Mouse (Mus musculus) ovary, postnatal 10 days (tissue): ENCODE measurements around the gene Tmem50a.

ENCODE experiments used
- DNase-seq: peaks from one replicate; pipeline ENCODE4 v3.0.0; 2022; ENCODE audit warnings: low spot score

Tmem50a gene

DNA sequence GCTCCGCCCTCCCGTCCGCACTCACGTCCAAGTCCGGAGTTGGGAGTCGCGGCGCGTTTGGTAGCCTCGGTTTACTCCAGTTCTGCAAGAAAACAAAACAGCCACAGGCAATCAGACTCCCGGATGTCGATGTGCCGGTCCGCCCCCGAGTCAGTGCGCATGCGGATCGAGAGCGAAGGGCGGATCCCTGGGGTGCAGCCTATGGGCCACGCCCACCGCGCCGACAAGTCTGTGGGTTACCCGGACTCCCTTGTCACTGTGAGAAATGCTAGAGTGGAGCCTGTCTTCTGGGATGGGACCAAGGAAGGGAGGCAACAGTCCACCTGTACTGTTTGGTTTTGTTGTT, at the start of gene Tmem50a:
Tmem50a (minus strand) TSS at position 161 of the 346 bp plus-strand sequence.
- DNase-seq, result peak; percentile 86

DNA sequence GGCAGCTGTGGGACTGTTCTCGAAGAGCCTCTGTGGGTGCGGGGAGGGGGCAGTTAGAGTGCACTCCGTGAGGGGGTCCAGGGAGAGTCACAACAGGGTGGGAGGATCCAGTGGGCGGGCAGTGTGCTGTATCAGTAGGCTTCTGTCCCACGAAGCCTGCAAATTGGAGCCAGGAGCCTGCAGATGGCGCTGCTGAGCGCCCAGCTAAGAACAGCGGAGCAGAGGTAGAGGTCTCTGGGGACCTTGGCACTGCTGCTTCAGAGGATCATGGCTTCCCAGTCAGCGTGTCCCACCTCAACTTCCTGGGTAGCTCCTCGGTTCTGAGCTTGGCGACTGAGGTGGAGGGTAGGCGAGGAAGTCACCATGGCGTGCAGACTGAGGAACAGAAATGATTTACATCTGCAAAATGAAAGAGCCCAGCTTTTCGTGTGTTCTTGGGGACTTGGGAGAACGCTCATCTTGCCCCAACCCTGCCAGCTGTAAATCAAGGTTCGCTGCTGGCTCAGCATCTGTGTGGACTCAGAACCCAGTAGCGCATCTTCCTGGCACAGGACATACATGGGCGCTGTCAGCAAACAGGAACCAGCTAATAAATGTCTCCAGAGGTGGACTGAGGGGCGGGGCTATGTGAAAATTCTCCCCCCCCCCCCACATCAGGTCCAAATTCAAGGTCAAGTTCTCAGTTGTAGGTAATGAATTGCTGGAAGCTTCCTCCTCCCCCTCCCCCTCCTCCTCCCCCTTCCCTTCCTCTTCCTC, 48.4 kb upstream of the Tmem50a start:
- no peak for DNase-seq

DNA sequence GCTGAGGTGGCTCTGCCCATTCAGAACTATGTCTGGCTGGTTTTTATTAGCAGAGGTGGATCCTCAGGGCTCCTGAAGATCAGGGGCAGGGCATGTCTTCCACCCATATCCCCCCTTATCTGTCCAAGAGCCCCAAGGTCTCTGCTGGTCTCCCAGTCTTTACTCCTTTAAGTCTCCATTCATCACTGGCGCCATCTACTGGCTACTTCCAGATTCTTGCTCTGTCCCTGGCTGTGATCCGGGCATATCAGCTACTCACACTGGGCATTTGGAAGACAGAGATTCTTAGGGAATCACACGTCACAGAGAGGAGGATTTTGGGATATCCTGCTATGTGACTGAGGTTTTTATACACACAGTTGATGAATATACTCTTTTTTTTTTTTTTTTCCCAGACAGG, 41.5 kb upstream of the Tmem50a start:
- DNase-seq, result peak; percentile 44

DNA sequence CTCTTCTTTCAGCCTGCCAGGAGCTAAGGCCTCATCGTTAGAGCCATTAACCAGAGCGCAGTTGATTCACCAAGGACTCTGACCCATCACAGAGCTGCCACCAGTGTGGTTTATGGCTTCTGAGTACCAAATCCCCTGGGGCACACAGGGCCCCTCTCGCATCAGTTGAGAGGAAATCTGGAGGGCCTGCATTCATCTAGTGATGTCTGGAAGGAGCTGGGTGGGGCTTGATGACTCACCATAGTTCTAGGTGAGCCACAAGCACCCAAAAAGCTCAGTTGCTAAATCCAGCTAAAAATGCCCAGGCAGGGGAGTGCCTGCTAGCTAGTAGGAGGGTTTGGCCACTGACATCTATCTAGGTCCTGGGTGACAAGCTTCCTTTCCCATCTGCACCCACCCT, 41.0 kb upstream of the Tmem50a start:
- no peak for DNase-seq

DNA sequence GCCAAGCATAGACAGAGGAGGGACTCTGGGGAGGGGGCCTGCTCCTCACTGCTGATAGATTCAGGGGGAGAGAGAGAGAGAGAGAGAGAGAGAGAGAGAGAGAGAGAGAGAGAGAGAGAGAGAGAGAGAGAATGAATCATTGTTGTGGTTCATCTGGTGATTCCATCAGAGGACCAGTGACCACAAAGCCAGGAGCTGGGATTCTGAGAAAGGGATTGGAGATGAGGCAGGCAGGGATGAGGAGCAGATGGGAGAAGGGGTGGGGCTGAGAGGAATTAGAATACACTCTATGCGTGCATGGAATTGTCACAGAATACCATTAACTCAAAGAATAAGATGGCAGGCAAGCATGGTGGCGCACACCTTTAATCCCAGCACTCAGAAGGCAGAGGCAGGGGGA, 40.4 kb upstream of the Tmem50a start:
- DNase-seq, result no peak

DNA sequence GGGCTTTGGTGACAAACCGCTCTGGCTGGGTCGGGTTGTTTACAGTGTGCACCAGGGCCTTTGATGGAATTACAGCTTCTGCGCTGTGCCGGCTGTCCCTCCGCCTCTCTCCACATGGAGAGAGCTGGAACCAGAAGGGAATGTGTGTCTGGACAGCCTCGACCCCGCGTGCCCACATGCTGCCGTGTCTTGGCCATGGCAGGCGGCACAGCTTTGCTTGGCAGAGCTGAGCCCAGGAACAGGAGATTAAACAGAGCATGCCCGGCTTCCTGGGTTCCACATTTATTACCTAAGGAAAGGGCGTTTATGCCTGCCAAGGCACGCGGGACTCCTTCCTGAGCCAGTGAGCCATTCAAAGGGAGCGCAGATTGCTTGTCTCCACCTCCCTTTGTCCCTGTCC, 39.6 kb upstream of the Tmem50a start:
- no peak for DNase-seq

DNA sequence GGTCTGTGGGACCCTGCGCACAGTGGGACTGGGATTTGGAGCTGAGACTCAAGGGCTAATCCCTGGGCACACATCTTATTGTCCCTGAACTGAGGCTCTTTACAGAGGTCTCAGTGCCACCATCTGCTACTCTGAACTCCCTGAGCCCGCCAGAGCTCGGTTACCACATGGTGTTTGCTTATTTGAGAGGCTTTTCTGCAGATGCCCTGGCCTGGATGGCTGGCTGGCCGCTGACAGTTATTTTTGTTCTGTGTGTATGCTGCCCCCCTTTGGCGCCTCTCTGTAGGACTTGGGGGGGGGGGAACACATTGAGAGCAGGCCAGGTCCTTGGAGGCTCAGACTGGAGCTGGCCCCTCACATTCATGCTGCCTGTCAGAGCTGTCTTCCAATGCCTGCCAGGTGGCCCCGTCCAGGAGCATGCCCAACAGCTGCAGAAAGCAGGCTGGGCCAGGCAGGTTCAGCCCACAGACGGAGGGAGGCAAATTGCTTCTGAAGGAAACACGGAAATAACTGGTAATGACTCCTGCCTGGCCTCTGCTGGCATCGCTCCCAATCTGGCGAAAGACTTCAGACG, 35.8 kb upstream of the Tmem50a start:
- no peak for DNase-seq

DNA sequence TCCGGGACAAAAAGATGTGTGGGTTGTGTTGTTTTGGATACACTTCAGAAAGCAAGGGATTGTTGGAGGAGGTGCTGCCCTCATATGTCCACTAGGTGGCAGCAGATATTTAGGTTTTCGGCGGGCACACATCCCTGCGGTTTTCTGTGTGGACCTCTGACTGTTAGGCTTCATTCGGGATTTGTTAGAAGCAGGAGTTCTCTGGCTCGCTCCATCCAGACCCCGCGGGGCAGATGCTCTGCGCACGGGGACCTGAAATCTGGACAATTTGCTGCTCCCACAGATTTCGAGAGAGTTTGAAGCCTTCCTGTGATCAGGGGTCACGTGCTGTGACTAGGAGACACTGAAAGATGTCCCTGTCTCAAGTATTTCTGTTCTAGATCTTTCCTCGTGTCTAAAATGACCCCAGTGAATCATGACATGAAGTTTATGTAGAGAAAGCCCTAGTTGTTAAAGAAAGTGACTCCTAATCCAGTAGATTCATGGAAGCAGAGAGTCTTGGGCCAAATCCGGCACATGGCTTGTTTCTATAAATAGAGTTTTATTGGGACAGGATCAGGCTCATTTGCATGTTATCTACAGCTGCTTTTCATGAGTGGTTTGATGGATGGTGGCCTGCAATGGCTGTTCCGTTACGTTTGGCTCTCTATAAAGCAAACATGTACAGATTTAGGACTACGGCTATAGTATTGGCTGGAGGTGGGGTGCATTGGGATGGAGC, 31.4 kb upstream of the Tmem50a start:
- peak; percentile 46 for DNase-seq

DNA sequence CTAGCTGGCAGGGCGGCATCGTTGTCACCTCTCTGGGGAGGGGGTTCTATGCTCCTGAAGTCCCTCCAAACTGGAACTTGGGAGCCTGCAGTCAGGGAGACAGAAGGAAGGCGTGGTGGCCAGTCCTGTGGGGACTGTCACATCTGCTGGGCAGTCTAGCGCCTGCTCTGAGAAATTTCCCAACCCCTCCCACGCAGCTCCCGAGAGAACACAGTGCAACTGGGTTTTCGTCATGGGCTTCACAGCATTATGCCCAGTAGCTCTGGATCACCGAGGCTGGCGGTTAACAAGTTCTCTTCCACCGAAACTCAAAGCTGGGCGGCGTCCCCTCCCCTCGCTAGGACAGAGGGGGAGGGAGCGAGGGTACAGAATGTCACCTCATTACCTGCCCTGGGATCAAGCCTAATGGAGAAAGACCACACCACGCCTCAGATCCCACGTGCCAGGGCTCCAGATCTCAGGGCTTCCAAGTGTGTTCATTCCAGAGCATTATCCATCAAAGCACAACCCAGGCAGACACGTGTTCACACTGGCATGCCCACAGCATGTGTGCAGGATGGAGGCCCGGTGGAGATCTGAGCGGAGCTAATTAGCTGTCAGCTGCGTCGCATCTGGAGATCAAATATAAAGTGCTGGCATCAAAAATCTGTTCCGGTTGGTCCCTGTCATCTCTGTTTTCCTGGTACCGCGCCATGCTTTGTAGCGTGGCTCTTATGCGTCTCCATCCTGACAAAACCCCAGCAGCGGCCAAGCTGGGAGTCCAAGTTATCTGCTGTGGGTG, 29.1 kb upstream of the Tmem50a start:
- DNase-seq, result no peak

DNA sequence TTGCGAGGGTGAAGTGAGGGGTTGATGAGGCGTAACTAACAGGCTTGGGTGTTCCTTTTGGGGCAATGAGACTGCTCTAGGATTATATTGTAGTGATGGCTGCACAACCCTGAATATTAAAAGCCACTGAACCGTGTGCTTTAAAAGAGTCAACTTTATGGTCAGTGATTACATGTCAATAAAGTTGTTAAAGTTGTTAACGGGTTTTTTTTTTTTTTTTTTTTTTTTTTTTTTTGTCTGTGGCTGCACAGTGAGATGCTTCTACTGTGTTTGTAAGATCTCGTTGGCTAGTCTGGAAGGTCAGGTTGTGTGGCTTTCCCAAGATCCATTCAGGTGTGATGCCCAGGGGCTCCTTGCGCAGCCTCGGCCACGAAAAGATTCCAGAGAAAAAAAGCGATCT, 25.1 kb upstream of the Tmem50a start:
- DNase-seq, result no peak

DNA sequence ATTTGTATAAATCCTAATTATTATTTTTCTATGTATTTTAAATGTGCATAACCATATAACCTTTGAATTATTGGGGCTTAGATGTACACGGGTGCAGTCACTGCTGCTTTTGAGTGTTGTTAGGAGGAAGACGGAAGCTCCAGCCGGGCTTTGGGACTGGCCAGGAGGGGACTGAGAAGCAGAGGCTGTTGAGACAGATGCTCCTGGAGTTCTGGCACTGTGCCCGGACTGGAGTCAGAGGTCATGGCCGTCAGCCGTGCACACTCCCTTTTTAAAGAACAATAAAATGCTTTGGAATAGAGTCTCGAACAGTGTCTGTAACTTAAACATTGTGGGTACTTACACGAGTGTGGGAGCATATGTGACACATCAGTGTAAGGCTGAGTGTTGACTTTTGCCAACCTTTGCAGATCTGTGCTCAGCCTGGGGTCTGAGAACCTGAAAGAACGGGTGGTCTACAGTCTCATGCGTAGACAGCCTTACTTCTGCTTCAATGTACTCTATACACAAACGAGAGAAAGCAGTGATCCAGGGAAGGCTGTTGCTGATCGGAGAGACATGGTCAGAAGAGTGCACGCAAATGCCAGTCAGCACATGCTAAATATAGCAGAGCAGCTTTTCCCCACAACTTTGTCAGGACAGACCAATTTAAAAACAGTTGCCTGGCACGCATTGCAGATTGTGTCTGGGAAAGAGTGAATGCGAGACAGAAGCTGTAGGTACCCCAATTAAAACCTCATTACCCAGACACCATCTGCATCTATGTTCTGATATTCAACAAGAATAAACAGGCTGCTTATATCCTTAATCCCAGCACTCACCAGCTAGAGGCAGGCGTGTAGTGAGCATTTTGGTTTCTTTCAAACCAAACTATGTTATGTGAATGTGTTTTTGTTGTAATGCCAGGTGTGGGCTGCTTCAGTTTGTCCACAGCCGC, 22.7 kb upstream of the Tmem50a start:
- DNase-seq, result no peak

DNA sequence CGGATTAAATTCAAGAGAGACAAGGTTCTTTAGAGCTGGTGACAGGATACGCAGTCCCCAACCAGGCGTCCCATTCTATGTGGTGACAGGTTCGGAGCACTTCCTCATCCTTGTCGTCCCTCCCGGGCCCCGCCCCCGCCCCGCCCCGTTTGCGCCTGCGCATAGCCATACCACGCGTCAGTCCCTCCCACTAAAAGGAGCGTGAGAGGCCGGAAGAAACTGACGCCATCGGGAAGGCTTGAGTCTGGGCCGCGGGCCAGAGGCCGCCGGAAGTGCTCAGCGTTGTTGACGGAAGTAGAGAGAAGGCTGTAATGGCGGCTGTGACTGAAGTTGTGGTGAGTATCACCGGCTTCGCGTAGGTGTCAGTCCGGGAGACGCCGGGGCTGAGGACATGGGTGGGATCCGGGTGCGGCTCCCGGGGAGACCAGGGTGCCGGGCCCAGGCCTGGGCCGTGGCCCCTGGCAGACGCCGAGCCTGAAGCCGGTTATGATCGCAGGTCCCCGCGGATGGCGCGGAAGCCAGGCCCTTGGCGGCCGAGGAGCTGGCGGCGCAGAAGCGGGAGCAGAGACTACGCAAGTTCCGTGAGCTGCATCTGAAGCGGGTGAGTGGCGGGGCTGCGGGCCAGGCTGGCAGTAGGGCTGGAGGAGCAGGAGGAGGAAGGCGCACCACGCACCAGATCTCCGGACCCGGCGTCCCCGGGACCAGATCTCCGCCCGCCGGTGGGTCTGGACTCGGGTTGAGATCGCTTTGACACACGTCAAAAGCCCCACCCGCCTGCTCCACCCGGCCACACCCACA, 16.1 kb upstream of the Tmem50a start, which contains the start of gene Syf2:
Syf2 (plus strand) TSS at position 215 of the 798 bp plus-strand sequence.
- DNase-seq, result peak; percentile 86

DNA sequence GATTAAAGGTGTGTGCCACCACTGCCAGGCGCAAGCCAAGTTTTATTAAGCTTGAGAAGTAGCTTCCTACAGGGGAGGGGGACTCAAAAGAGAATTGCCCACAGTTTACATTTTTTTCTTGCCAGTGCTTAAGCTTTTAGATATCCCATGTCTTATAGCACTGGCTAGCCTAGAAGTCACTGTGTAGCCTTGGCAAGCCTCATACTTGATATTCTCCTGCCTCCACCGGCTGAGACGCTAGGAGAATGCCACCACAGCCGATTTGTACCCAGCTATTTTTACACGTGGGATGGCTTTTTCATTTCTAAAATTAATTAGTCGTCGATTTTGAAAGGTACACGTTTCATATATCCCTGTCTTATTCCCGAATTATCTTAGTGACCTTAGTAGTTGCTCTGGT, 15.4 kb upstream of the Tmem50a start:
- DNase-seq, result no peak

DNA sequence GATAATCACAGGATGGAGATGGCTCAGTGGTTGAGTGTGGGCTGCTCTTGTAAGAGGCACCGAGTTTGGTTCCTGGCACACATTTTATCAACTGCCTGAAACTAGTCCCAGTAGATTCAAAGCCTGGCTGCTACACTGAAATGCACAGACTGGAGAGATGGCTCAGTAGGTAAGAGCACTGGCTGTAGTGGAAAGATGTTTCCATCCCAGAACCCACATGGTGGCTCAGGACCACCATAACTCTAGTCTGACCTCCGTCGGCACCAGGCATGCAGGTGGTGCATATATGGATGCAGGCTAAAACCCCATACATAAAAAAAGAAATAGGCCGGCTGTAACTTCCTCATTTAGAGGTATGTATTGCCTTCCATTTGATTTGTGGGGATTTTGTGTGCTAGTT, 14.7 kb upstream of the Tmem50a start:
- DNase-seq, result no peak

DNA sequence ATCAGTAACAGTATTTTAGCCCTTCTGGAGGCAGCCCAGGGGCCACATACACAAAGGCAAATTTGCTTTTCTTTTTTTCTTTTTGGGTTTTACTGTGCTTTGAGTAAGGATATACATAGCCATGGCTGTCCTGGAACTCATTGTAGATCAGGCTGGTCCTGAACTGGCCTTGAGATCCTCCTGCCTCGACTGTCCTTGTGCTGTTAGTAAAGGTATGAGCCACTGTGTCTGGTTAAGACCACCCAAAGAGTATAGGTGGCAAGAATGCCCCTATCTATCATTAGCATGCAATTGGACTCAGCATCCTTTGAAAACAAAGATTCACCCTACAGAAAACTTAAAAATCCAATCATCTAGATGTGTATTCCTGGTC, 13.6 kb upstream of the Tmem50a start:
- no peak for DNase-seq

DNA sequence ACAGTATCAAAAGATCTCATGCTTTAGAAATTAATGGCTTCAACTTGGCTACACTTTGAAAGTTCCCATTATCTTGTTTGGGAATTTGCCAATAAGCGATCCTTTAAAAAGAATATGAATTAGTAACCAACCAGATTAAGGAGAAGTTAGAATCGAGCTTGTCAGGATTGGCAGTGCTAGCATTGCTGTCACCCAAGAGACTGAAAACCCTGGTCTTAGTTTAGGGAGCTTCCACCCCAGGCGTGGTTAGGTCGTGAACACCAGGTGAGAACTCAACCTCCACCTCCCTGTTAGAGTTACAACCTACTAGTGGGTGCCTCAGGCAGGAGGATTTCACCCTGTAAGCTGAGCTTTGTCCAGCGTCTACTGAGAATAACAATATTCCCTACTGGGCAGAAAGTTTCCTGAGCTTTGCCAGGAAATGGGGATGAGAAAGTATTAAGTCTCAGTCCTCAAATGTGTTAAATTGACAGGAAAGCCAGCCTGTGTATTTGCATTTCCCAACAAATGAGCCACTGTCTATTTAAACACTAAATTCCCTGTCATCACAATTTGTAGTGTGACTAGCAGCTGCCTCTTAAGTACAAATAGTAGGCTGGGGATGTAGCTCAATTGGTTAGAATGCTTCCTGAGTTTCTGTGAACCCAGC, 13.1 kb upstream of the Tmem50a start:
- no peak for DNase-seq

DNA sequence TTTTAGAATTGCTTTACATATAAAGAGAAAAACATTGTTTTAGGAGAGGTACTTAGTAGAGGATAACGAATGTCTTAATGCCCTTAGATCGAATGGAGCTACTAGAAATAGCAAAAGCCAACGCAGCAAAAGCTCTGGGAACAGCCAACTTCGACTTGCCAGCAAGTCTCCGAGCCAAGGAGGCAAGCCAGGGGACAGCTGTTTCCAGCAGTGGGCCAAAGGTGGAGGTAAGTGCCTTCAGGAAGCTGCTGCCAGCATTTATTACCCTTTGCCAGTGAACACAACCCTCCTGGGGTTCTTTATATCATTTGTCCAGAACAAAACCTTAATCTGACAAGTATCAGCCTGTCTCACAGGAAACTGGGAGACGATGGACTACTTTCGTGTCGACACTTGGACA, 10.4 kb upstream of the Tmem50a start:
- no peak for DNase-seq

DNA sequence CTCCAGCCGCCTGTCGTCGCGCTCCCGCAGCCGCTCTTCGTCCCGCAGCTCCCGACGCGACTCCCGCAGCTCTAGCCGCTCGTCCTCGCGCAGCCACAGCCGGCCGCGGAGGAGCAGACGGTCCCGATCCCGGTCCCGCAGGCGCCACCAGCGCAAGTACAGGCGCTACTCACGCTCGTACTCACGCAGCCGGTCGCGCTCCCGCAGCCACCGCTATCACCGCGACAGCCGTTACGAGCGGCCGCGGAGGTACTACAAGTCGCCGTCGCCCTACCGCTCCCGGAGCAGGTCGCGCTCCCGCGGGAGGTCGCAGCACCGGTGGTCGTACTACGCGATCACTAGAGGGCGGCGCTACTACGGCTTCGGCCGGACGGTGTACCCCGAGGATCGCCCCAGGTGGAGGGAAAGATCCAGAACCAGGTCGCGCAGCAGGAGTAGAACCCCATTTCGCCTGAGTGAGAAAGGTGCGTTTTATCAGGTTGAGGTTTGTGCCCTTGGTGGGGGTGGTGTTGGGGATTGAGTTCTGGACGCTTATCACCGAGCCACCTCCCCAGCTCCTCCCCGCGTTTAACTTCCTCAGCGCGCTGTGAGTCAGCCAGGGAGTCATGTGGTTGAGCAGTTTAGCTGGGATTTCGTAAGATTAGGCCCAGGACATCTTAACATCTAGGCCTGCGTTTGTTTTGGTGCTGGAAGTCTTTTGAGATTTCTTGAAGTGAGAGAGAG, 9.4 kb upstream of the Tmem50a start:
- peak; percentile 26 for DNase-seq

DNA sequence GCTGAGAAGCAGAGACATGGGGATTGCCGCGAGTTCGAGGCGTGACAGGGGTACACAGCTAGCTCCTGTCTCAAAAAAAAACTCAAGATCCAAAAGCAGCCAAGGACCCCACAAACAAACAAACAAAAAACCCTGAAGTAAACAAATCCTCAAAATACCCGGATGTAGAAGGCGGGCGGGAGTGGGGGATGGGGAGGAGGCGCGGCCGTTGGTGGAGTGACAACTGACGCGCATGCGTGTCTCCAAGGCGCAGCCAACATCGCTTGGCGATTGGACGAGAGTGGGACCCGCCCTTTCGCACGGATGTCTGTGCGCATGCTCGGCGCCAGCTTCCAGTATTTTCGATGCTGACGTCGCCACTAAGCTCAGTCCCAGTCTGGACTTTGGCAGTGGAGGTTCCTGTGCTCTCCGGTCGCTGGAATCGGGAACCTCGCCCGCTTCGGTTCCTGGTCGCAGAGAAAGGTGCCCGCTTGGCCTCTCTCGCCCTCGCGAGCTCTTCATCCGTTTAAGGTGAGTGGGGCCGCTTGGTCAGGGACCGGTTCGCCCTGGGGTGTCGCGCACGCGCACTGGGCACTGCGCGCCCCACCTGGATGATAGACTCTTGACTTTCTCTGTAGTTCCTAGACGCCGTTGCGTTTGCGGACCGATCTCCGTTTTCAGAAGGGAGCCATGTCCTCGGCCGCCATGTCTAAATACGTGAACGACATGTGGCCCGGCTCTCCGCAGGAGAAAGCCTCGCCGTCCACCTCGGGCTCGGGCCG, 8.6 kb upstream of the Tmem50a start, which contains the start of gene Rsrp1:
Rsrp1 (plus strand) TSS at position 335 of the 761 bp plus-strand sequence.
- DNase-seq, result peak; percentile 96
